Mouse (Mus musculus) kidney, adult 18-20 months (tissue): ENCODE measurements around the gene Mcat.

Experiments used
- DNase-seq: peaks from one replicate; pipeline ENCODE4 v3.0.0; 2021

The Mcat gene

DNA sequence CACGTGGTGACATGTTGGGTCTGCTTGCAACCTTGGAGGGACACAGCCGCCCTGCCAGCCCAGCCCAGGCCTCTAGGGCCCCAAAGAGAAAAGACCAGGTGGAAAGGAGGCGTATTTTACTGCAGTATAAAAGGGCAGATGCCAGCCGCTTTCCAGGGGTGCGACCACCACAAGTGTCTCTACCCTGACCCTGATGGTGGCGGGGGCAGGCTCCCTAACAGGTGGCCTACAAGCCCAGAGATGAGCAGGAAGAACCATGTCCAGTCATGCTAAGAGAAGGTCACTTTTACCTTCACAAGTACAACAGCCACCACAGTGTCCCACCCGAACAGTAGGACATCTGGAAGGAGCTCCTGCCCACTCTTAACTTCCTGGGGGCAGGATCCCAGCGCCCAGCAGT lies 12.0 kb upstream of the Mcat start:
- no peak for DNase-seq

DNA sequence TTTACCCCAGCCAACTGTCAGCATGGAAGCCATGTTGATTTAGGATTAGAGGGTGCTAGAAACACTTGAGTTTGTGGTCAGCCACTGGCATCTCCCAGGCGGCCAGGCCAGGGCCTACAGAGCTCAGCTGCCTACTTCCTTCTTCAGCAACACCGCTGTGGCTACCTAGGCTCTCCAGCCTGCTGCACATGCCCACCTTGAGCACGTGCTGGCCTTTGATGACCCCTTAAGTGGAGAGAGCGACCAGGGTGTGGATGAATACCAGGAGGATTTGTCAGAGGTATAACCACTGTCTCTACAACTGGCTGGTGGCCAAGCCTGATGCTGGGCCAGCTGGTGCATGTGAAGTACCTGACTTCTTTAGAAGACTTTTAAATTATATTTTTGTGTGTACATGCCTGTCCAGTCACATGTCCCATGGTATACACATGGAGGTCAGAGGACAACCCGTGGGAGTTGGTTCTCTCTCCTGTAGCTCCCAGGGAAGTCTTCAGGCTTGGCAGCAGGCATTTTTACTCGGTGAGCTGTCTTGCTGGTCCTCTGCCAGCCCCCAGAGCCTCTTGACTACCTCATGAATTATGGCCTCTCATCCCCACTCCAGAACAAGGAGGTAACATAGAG lies 11.3 kb upstream of the Mcat start:
- no peak for DNase-seq

DNA sequence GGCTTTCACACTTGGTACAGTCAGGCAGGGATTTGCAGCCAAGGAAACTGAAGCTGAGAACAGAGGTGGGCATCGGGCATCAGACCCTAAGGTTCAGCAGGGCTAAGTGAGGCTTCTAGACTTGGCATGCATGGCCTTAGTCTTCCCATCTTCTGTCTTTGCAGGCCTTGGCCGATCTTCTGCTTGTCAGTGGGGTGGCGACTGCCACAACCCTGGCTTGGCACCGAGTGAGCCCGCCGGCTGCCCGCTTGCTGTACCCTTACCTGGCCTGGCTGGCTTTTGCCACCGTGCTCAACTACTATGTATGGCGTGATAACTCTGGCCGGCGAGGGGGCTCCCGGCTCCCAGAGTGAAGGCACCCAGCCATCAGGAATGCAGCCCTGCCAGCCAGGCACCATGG lies 10.0 kb upstream of the Mcat start:
- DNase-seq: no peak

DNA sequence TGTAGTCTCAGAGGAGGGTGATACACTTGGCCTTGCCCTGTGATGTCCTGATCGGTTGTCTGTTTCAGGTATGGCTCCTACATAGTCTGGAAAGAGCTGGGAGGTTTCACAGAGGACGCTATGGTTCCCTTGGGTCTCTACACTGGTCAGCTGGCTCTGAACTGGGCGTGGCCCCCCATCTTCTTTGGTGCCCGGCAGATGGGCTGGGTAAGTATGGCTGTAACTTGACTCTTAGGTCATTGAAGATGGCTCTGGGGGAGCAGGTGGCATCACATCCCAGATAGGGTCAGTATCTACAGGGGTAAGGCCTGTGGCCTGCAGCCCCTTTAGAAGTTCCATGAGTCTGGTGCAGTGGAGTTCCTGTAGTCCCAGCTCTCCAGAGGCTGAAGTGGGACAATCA lies 8.5 kb upstream of the Mcat start:
- no peak for DNase-seq

DNA sequence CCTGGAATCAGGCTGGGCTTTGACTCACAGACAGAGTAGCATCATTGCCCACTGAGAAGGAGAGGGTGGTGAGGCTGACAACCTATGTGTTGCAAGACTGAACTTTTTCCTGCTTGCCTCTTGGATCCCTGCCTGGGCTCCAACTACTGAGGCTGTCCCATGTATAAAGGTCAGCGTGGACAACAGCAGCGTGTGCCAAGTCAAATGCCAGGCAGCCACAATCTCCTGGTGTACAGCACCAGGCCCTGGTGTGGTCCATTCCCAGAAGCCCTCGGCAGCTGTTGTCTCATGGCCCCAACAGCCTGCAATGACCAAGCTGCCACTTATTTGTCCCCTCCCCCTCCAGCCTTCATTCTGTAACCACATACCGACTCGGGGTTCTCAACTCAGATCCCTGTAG lies 8.0 kb upstream of the Mcat start:
- DNase-seq: peak; percentile 73

DNA sequence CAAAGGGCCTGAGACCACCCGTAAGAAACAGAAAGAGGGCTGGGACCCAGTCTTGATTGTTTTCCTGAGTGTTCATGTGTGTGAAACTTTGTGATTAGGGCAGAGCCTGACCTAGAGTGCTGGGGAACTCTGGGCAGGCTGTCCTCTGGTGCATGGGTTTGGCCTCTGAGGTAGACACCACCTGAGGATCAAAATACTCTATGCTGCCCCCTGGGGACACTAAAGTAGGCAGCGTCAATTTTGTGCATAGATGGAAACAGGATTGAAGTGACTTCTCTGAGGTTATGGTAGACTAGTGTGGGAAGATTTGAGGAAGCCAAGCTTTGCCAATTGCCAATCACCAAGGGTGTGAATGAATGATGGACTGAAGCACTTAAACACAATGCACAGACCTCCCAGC lies 7.1 kb upstream of the Mcat start:
- no peak for DNase-seq

DNA sequence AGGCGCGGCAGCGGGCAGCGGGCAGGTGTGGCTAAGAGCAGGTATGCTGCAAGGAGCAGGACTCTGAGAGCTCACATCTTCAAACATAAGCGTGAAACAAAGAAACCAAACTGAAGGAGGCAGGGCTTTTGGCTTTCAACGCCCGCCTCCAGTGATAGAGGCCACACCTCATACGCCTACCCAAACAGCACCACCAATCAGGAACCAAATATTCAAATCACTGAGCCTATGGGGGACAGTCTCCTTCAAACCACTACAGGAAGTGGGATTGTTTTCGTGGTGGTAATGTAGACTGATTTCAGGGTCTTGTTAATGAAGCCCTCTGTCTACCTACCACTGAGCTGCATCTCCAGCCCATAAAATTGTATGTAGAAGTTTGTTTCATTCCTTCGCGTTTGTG lies 6.1 kb upstream of the Mcat start:
- DNase-seq: no peak

DNA sequence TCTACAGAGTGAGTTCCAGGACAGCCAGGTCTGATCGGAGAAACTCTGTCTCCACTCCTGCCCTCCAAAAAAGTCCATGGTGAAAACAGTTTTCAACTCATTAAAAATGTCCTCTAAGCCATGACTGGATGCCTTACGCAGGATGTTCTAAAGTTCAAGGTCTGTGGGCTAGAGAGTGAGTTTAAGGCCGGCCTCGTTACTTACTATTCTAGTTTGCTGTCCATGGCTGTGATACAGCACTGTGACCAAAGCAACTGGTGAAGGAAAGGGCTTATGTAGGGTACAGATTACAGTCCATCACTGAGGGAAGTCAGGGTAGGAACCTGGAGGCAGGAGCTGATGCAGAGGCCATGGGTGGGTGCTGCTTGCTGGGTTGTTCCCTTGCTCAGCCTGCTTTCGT lies 5.0 kb upstream of the Mcat start:
- no peak for DNase-seq

DNA sequence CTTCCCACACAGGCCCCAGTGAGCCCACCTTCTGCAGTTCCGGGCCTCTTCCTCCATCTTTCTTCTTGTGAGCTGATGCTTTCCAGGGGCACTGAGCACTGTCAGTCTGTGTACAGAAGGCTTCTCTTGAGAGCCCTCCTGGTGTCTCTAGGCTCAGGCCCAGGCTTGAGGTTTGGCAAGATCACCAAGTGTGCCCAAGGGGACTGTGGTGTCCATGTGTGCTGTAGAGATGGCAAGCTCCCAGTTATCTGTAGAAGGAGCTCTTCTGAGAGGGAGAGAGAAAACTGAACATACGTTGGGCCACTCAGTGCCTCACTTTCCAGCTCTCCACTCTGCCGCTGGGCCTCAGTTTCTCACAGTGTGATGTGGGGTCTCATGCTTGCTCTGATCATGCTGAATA lies 4.1 kb upstream of the Mcat start:
- DNase-seq: no peak

DNA sequence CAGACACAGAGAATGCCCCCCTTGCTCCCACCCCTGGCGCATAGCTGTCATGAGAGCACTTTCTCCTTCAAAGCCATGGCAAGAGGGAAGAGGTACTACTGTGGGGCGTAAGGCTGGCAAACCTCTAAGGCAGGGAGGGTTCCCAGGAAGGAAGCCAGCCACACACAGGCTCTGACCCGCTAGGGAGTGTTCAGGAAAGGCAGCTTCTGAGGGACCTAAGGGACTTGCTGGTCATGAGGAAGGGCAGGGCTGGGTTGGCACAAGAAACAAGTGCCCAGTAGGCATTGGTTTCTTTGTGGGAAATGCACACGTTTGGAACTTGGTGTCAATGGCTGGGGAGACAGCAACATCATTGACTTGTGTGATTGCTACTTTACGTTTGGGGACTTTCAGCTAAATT lies 2.4 kb upstream of the Mcat start:
- DNase-seq: no peak

DNA sequence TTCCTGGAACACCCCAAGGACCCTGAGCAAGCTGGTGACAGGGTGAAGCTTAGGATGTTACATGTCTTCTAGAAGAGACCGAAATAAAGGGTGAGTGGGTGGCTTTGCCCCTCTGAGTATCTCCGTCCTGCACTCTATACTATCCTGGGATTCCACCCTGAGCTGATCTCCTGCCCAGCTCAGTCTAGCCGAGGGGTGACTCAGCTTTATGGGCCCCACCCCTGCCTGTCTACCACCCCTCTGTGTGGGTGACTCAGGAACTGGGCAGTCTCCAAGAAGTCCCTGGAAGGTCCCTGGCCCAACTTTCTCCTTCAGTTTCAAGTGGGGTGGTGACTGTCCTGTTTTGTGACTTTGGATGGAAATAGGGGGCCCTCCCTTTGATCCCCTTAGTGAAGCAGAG lies 1.8 kb upstream of the Mcat start:
- no peak for DNase-seq

DNA sequence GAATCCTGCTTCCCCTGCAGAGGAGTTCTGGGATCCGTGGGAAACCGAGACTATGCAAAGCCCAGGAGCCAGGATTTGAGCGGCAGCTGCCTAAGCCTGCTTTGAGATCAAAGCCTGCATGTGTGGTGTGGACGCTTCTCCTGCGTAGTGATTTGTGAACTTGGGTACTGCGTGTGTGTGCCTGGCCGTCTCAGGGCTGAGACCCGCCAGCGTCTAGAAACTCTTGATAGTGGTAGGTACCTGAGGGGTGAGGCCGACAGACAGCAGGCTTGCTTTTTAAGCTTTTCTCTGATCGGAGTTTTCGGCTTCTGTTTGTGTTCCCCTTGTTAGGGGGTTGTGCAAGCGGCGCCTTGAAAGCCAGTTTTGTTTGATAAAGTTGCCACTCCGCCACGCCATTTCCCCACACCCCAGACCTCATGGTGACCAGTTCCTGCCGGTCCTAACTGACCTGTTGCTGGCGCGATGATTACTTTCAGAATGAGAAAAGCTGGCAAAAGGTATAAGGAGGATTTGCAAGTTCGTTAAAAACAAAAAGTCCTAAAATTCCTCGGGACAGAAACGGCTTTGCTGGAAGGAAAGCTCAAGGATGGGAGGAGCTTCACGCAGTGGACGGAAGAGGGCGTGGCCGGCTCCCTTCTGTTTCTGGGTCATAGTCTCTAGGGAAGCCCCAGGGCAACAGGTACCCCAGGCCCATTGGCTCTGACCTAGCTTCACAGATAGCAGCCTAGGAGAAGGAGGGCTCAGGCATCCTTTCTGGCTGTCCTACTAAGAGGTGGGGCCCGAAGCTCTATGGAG lies 467 bp upstream of the Mcat start:
- peak; percentile 76 for DNase-seq

DNA sequence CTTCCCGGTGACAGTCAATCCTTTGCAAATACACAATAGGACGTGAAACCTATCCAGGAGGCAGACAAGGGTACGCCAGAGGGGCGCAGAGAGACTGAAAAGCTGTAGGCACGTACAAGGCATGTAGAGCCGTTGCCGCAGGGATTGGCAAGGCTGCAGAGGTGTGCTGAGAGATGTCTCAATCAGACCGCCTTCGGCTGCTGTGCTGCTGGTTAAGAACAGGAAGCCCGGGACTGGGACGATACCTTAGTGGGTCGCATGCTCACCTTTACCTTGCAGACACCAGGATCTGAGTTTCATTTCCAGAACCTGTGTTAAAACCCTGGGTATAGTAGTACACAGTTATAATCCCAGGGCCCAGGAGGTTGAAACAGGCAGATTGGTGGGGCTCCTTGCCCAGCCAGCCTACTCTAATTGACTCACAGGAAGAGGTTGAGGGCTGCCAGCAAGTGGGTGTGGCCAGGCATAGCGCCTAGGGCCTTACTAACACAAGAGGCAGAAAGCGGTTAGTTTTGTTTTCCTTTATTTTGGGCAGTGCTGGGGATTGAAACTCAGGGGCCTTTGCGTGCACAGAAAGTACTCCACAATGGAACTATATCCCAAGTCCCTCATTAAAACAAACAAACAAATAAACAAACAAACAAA lies 839 bp downstream of the Mcat start:
- peak; percentile 84 for DNase-seq

DNA sequence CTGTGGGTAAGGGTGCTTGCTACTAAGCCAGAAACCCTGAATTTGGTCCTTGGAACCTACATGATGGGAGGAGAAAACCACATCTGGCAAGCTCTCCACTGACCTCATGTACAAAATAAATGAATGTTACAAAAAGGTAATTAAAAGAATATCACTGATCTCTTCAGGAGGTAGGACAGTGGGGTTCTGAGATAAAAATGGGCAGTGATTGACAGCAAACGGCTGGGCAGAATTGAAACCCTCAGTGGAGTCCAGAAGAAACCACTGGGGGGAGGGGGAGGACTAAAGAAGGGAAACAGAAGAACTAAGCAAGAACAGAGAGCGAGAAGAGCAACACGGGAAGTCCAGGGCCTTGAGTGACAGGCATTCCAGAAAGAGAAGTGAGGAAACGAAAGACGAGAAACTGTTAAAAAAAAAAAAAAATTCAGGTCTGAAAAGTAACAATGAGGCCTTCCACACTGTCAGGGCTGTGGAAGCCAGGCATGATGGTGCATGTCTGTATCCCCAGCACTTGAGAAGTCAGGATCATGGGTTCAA lies 2.6 kb downstream of the Mcat start:
- DNase-seq: no peak

DNA sequence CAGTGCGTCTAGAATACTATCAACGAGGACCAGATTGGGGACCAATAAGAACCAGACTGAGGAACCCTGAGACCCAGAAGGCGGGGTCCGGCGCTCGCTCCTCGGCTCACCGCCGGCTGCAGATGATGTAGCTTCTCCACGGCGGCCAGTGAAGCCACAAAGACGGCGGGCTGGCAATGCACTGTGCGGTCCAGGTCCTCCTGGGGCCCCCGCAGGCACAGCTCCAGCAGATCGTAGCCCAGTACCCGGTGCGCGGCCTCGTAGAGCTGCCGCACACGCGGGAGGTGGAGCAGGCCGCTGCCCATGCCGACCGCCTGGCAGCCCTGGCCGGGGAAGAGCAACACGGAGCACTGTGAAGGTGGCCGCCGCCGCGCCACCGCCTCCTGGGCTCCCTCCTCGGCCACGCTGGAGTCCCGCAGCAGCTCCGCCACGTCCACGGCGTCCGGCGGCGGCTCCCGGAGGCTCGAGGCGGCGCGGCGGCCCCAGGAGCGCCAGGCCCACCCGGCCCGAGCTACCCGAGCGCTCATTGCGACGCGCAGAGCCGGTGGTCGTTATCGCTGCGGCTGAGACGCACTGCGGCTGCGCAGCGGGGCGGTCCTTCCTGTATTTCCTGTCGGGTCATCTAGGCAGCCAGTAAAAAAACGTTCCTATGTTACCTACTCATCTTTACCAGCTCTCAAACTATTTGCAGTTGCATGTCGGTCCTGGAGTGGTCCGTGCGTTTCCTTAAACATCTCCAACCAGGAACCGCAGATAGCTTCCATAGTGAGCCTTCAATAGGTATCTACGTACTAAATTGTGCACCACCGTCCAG lies 8.2 kb downstream of the Mcat start:
- DNase-seq: peak; percentile 88

DNA sequence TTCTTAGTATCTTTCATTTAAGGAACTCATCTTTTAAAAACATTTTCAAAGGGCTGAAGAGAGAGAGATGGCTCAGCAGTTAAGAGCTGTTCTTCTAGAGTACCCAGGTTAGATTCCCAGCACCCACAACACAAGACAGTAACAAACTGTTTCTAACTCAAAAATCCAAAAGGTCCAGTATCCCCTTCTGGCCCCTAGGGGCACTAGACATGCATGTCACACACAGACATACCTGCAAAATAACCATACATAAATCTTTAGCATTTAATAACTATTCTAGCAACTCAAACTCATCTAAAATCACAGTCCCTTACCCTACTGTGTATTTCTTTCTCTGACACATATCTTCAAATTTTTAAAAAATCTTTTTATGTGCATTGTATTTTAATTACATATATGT lies 9.8 kb downstream of the Mcat start:
- DNase-seq: no peak

DNA sequence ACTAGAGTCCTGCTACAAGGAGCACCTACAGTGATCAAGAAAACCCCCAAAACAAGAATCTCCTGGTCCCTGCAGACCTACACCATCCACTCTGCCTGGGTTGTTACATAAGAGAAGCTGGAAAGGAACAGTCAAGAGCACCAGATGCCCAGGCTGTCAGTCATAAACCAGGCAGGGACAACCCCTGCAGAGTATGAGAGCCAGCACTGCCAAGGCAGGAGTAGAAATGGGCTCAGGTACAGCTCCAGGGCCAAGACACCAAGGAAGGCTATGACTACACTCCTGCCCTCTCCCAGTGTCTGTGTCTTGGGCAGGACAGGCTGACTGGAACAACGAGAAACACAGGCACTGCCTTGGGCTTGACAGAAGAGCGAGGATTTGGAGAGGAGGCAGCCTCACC lies 13.4 kb downstream of the Mcat start:
- no peak for DNase-seq

DNA sequence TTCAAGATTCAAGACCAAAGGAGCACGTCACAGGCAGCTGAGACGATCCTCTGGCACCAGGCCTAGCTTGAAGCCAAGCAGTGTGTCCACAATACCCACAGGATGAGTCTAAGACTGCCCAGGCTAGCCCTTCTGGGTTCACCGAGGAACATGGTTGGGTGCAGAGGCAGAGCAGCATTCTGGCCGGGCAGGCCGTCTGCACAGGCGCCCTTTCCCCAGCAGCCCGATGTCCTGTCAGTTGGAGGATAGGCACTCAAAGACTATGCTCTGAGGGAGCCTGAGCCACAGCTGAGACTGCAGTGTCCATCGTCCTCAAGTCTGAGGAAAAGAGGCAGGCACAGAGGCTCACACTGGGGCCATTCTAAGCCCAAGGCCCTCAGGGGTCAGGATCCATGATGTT lies 16.4 kb downstream of the Mcat start:
- no peak for DNase-seq

DNA sequence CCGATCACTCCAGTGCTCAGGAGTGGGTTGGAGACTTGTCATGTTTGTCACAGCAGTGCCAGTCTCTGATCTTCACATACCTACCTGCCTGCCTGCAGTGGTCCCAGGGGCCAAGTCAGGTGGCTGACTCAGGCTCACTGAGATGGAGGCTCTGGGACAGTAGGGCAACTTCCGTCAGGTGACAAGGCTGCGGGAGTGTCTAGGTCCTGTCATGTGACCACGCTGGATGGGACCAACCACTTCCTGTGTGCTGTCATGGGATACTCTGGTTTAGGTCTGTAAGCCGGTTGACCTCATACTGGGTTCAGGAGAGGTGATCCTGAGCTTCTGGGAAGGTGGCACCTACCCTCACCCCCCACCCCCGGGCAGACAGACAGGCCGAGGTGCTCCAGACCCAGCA lies 17.6 kb downstream of the Mcat start:
- DNase-seq: no peak

DNA sequence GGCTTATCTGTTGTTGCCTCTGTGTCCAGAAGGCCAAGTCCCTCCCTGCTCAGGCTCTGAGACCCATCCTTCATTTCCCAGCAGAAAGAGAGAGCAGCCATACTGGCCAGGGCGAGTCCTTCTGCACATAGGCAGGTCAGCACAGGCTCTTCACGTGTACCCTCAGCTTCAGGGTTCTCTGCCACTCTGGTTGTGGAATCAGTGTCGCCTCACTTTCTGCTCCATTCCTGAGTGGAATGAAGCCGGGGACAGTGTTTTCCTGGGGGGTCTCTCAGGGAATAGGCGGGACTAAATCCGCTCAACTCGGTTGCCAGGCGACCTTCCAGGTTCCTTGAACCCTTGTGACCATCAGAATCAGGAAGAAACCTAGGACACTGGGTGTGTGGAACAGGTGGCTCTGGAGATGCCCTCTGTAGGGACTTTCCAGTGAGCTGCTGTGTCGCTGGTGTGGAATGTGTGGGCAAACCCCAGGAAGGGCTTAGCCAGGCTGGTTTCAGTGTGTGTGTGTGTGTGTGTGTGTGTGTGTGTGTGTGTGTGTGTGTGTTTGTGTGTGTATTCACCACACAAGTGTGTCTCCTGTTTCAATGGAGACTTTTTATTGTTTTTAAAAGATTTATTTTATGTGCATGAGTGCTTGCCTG lies 21.8 kb downstream of the Mcat start:
- no peak for DNase-seq

DNA sequence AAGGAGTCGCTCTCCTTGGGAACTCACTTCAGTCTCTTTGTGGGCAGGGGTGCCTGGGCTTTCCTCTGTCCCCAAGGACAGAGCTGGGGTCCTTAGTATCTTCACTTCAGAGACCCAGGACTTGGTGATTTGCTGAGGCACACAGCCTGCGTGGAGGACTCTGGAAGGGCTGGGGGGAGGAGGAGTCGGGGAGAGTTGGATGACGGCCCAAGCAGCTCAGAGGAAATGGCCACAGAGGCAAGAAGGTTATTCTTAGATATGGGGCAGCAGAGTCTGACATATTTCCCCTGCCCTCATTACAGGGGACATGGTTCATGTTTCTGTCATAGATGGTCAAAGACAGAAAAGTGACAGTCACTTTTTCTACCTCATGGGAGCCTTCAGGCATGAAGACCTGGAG lies 23.7 kb downstream of the Mcat start:
- peak; percentile 72 for DNase-seq

DNA sequence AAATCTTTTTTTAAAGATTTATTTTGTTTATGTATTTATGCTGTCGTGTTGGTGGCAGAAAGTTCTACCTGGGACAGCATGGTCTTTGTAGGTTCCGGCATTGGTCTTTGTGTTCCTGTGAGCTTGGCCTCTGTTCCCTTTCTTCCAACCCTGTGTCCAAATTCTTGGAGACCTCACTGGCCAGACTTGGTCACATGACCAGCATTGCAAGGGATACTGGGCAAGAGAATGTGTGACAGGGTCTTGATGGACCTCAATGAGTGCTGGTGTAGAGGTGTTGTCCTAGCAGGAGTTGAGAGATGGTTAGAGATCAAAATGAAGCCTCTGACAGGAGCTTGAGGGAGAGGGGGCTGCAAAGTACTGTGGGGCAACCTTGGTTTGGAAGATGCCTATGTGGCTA lies 24.7 kb downstream of the Mcat start:
- DNase-seq: no peak

DNA sequence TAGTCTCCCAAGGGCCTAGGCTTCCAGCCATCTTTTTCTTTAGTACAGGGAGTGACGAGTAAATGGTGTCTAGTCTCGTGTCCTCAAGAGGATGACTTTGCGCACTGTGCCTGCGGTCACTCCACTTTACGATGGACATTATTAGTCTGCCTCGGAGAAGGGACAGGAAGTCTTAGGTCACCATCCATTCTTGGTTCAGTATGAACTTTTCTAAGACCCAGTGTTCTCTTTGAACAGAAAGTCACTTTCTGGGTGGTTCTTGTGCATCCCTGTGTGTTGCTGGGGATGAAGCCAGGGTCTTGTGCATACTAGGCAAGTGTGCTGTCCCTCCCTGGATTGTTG lies 27.7 kb downstream of the Mcat start:
- DNase-seq: no peak
